Mouse (Mus musculus) C2C12 (cell line): ENCODE measurements around the gene Phf14. TPM values are rescaled to one million over a fixed set of nuclear protein-coding genes. Genes with fewer than 3 reads are reported as not detected.
A peak's percentile ranks its signal among the peaks of the same experiment; 100 is the strongest.
"Not testable (repeated sequence)": the region's sequence is repeated elsewhere in the genome, so short reads cannot be mapped to it uniquely, and the experiment has no call there.

Source experiments
- H3K27me3 ChIP-seq: one replicate; pipeline ENCODE4 v1.6.1; 2011; ENCODE audit not compliant: control insufficient read depth, insufficient read depth, insufficient read length
- H3K36me3 ChIP-seq: one replicate; pipeline ENCODE4 v1.6.1; 2011; ENCODE audit not compliant: control insufficient read depth, insufficient read depth
- H3K4me3 ChIP-seq: one replicate; pipeline ENCODE4 v1.5.1; 2011; ENCODE audit warnings: mild to moderate bottlenecking, control low read depth; ENCODE audit not compliant: poor library complexity, insufficient read depth, severe bottlenecking
- H3K79me2 ChIP-seq: one replicate; pipeline ENCODE4 v1.6.1; 2011; ENCODE audit not compliant: control insufficient read depth, insufficient read depth
- H3K79me3 ChIP-seq: one replicate; pipeline ENCODE4 v1.6.1; 2011; ENCODE audit warnings: low read depth, control low read depth
- H3ac ChIP-seq: one replicate; pipeline ENCODE3; 2011; ENCODE audit warnings: low read depth; ENCODE audit not compliant: control insufficient read depth, insufficient read length
- CEBPB ChIP-seq: IDR thresholded peaks from one replicate; pipeline ENCODE4 v1.6.1; 2011; ENCODE audit warnings: low read depth, mild to moderate bottlenecking, control low read depth, moderate library complexity
- CTCF ChIP-seq: IDR thresholded peaks from one replicate; pipeline ENCODE4 v1.5.1; 2011; ENCODE audit not compliant: control insufficient read depth, insufficient read depth, insufficient read length
- FOSL1 ChIP-seq: IDR thresholded peaks from one replicate; pipeline ENCODE4 v1.8.0; 2011; ENCODE audit warnings: mild to moderate bottlenecking, low read length; ENCODE audit not compliant: poor library complexity, insufficient read depth, severe bottlenecking
- MAX ChIP-seq: IDR thresholded peaks from one replicate; pipeline ENCODE4 v1.6.1; 2011; ENCODE audit warnings: mild to moderate bottlenecking, control low read depth
- MYOD1 ChIP-seq: IDR thresholded peaks from one replicate; pipeline ENCODE4 v1.6.1; 2011; ENCODE audit warnings: low read depth; ENCODE audit not compliant: control insufficient read depth, insufficient read length
- MYOG ChIP-seq: IDR thresholded peaks from one replicate; pipeline ENCODE4 v1.6.1; 2011; ENCODE audit not compliant: control insufficient read depth, insufficient read length; ENCODE audit errors: extremely low read depth
- USF1 ChIP-seq: IDR thresholded peaks from one replicate; pipeline ENCODE4 v1.6.1; 2011; ENCODE audit warnings: low read depth, mild to moderate bottlenecking, control low read depth, moderate library complexity
- long read RNA-seq, 2 experiments: library from polyadenylated mRNA; unstranded; transcript quantifications; one replicate each; pipeline ENCODE4 v2.0.0; 2019 to 2020
- polyA plus RNA-seq: library from polyadenylated mRNA; unstranded; fragments of >200 nt; fragmentation: generic; extraction: Trizol; gene quantifications from one replicate; pipeline ENCODE4 v1.2.1, GENCODE M21; 2012; ENCODE audit warnings: missing spikeins

The Phf14 gene
- 10.4 TPM for polyA plus RNA-seq
- long read RNA-seq, experiment 1, partial matches to known transcripts: 7 of 14 reads
- long read RNA-seq, experiment 1, other reads (novel, unspliced or antisense): 3 of 14 reads
- long read RNA-seq, experiment 2, partial matches to known transcripts: 5 of 11 reads
- long read RNA-seq, experiment 2, other reads (novel, unspliced or antisense): 5 of 11 reads

DNA sequence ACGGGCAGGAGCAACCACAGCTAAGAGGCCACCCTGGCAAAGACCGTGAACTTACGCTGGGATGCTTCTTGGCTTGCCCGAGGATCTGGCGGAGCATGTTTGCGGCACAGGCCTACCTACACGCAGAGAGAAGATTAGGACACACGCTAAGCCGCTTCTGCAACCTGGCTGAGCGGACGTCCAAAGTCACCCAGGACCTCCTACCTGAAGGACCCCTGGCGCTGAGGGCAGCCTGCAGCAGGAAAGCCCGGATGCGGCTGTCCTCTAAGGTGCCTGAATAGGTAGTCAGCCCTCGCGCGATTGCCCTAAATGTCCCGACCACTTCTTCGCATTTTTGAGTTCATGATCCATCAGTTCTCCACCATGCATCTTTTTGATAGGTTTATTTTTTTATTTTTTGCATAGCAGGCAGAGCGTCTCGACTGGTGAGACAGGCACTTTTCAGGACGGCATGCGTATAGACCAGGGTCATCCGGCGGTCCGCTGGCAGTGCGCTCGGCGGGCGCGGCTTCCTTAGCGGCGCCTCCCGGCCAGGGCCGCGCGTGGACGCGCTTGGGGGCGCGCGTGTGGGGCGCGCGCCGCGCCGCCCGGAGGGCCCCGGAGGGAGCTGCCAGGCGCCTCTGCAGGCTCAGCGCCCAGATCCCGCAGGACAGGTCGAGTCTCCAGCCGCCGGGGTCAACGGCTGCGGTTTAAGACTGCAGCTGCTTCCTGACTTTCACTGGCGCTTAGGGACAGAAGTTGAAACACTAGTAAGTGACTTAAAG is at the start of gene Phf14, which contains the start of gene Ndufa4:
Gene Phf14, plus strand, starts transcription at position 541 of the 764 bp plus-strand sequence.
Gene Ndufa4, minus strand, starts transcription at position 229 of the 764 bp plus-strand sequence.
- TF ChIP-seq MYOG (no peak), USF1 (no peak), MAX (peak; percentile 100), CEBPB (no peak), MYOD1 (peak; percentile 72), CTCF (no peak)
- Histone ChIP-seq H3K36me3 (peaks cover 28% of the 10 kb centered on the region), H3ac (peak within 1 kb of the TSS; percentile 99), H3K79me2 (peaks cover 49% of the 10 kb centered on the region), H3K4me3 (peak within 1 kb of the TSS; percentile 92), H3K27me3 (no peaks in the 10 kb centered on the region), H3K79me3 (peaks cover 48% of the 10 kb centered on the region)

DNA sequence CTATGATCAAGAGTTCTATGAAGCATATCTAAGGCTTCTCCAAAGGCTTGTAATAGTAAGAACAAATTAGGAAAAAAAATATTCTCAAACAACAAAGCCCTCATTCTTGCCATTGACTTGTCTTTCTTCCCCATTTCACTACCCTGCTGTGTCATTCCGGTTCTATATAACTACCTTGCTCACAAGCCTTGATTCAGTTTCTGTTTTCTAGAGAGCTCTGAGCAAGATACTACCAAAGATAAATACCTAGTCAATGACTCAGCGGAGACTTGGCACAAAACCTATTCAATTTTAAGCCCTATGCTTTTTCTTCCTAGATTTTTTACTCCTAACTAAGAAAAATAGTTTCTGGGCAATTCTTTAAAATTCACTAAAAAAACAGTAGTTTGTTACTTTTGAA is 32.2 kb upstream of the Phf14 start:
- H3K36me3 ChIP-seq, H3K27me3 ChIP-seq, H3K4me3 ChIP-seq, H3K79me2 ChIP-seq, H3K79me3 ChIP-seq, H3ac ChIP-seq: not testable (repeated sequence)

DNA sequence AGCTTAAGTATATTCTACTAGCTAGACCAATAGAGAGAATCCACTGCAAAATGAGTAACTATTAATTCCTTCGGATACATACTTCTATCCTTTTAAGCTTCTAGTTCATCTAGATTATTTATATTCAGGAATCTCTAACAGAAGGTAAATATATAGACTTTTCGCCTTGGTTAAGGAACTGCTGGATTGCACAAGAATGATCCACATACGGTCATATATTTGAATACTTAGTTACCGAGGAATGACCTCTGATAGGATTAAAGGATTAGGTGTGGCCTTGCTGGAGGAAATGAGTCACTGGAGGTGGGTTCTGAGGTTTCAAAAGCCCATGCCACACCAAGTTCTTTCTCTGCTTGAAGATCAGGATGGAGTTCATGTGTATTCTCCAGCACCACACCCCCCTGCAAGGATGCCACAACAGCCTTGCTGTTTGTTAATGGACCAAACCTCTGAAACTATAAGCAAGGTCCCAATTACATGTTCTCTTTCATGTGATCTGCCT is 6.7 kb upstream of the Phf14 start:
- Histone ChIP-seq H3K79me3 (peaks cover 43% of the 10 kb centered on the region), H3K36me3 (peaks cover 73% of the 10 kb centered on the region), H3K4me3 (no peak overlapping the region), H3K79me2 (peaks cover 47% of the 10 kb centered on the region), H3ac (no peak overlapping the region), H3K27me3 (no peaks in the 10 kb centered on the region)
- TF ChIP-seq CEBPB (peak; percentile 75), MYOD1 (no peak)

DNA sequence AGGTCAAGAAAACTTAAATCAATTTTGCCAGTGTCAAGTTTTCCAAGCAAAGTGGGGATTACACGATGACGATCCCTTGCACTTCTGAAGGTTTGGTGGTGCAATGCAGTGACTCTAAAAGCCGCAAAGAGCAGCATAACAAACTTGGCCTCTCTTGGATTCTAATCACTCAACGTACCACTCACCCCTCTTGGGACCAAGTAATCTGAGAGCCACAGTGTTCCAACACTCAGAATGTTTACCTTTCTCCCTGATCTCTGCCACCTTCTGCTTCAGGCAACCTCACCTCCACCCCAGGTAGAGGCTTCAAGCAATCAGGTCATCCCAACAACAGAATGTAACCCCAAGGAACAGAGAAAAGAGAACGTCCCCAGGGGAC is 730 bp upstream of the Phf14 start:
- Histone ChIP-seq H3K79me3 (peaks cover 53% of the 10 kb centered on the region), H3K4me3 (peak overlapping the region; percentile 92), H3K79me2 (peaks cover 55% of the 10 kb centered on the region), H3ac (peak overlapping the region; percentile 99), H3K27me3 (no peaks in the 10 kb centered on the region), H3K36me3 (peaks cover 34% of the 10 kb centered on the region)
- TF ChIP-seq MYOG (no peak), FOSL1 (no peak), CEBPB (no peak), CTCF (no peak), USF1 (no peak), MAX (no peak), MYOD1 (no peak)

DNA sequence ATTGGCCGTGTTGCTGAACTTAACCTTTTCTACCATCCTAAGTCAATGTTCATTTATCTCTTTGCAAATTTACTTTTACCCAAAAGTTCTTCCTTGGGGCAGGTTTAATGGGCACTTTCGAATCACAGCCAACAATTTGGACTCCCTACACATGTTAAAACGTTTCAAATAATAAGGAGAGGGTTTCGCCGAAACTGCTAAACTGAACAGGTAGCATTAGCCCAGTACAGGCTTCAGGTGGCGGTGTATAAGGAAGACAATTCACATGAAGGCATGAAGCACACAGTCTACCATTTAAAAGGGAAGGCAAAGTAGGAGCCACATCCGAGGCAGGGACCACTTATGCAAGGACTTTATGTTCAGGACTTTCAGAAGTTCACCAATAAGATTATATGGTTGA is 561 bp downstream of the Phf14 start:
- peaks cover 40% of the 10 kb centered on the region for H3K79me3 ChIP-seq
- peak overlapping the region; percentile 92 for H3K4me3 ChIP-seq
- peaks cover 42% of the 10 kb centered on the region for H3K79me2 ChIP-seq
- no peak for TF ChIP-seq MYOD1
- no peak for TF ChIP-seq USF1
- TF ChIP-seq FOSL1: no peak
- no peak for TF ChIP-seq MYOG
- peak overlapping the region; percentile 59 for H3ac ChIP-seq
- no peaks in the 10 kb centered on the region for H3K27me3 ChIP-seq
- peaks cover 22% of the 10 kb centered on the region for H3K36me3 ChIP-seq

GRCm38 (mm10) chr6:11925496-11926041 is 18.0 kb downstream of the Phf14 start:
- H3K36me3 ChIP-seq: peaks cover 17% of the 10 kb centered on the region
- TF ChIP-seq FOSL1: no peak
- TF ChIP-seq CEBPB: no peak
- no peak for TF ChIP-seq MYOG
- no peak for TF ChIP-seq USF1
- peak; percentile 19 for TF ChIP-seq MAX
- TF ChIP-seq CTCF: no peak
- H3K27me3 ChIP-seq: no peaks in the 10 kb centered on the region
- peak overlapping the region; percentile 75 for H3K4me3 ChIP-seq
- peaks cover 48% of the 10 kb centered on the region for H3K79me2 ChIP-seq
- H3ac ChIP-seq: peak overlapping the region; percentile 74
- H3K79me3 ChIP-seq: peaks cover 11% of the 10 kb centered on the region
